Mouse (Mus musculus): ENCODE results near the gene Uba7.

DNA sequence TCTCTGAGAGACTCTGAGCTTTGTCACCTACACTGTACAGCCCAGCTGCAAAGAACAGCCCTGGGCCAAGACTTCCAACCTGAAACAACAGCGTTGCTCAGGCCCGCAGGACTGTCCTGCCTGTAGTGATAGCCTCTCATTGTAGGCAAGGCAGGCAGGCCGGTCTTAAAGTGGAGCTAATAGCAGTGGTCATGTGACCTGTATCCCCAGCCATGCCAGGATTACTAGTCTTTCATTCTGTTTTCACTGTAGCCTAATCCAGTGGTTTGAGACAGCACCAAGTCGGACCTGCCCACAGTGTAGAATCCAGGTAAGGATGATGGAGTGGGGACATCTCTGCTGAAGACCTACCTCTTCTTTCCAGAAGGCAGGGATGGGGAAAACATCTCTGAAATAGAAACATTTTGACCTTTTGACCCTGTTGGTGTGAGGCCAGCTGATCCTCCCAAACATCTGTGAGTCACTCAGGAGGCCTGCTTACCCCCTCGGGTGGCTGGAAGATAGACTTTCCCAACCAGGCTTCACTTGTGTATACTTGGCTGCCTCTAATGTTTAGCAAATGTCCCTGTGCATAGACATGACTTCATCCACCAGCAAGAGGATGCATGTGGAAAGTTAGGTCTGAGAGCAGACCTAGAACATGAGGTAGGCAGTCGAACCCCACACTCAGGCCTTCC, 19.6 kb upstream of the Uba7 start:
- no peak for TF ChIP-seq POLR2A (IDR thresholded peaks at IDR 0.05; ENCODE audit: insufficient read depth, low read depth, low read length)
- TF ChIP-seq CTCF (IDR thresholded peaks at IDR 0.05; ENCODE audit: insufficient read depth, low read depth, low read length): no peak

All from olfactory bulb, adult 2 months (tissue).